Mouse (Mus musculus) kidney, postnatal 10 days (tissue): ENCODE measurements around the gene Rnf167.

Experiments used
- DNase-seq: peaks from one replicate; pipeline ENCODE4 v3.0.0; 2021; ENCODE audit warnings: mixed read lengths

Rnf167 gene

DNA sequence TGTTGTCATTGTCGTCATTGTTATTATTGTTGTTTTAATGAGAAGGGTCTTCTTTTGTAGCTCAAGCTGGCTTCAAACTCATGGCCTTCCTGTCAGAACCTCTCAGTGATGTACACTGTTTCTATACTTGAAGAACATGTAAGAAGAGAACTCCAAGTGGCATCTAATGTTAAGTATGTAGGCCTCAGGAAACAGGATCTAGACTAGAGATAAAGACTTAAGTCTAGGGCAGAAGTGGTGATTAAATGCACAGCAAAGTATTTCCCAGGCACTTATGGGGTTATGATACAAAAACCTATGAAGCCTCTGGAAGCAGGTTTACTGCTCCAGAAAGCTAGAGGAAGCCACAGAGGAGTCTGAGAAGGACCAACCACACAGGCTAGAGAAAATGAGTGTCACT is 8.7 kb upstream of the Rnf167 start:
- no peak for DNase-seq

DNA sequence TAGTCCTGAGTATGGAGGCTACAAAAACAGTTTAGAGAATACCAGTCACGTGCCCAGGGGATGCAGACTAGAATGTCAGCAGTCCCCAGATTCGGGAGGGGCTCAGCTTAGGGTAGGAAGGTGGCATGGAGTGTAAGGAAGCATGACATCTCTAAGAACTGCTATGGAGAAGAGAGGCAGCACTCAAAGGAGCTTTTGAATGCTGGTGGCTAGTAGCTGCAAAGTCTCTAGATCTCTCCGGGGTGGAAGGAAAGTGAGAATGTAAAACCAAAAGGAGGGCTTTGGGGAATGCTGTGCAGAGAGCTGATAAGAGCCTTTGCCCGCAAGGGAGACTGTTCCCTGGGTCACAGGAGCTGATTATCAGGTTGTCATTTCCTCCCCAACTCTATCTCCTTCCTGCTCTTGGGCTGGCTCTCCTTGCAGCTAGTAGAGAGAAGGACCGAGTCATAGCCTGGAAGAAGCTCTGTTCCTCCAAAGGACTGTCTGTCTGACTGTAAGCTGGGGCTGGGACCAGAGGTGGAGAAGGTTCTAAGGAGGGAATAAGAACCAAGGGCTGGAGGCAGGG is 8.2 kb upstream of the Rnf167 start, which contains the start of gene Gp1ba:
Gene Gp1ba, plus strand, starts transcription at position 409 of the 565 bp plus-strand sequence.
- no peak for DNase-seq

DNA sequence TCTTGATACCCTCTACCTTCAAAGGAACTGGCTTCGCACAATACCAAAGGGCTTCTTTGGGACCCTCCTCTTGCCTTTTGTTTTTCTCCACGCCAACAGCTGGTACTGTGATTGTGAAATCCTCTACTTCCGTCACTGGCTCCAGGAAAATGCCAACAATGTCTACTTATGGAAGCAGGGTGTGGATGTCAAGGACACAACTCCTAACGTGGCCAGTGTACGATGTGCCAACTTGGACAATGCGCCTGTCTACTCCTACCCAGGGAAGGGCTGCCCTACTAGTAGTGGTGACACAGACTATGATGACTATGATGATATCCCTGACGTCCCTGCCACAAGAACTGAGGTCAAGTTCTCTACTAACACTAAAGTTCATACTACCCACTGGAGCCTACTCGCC is 7.1 kb upstream of the Rnf167 start:
- no peak for DNase-seq

- no peak for DNase-seq
These were observed 5.8 kb upstream of the Rnf167 start for GRCm38 (mm10) chr11:70641241-70641640.

DNA sequence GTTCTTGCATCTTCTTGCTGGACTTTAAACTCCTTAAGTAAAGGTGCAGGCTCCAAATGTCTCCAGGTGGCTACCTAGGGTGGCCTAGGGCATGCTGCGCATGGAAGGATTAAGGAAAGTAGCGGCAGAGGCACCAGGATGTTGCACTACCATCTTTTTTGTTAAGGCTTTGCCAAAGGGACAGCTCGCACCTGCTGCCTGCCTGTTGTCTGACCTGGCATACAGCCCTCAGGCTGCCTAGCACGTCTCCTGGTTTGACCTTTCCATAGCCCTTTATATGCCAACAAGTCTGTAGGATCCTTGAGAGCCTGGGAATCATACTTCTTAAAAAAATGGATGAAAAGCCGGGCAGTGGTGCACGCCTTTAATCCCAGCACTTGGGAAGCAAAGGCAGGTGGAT is 4.0 kb upstream of the Rnf167 start:
- no peak for DNase-seq

DNA sequence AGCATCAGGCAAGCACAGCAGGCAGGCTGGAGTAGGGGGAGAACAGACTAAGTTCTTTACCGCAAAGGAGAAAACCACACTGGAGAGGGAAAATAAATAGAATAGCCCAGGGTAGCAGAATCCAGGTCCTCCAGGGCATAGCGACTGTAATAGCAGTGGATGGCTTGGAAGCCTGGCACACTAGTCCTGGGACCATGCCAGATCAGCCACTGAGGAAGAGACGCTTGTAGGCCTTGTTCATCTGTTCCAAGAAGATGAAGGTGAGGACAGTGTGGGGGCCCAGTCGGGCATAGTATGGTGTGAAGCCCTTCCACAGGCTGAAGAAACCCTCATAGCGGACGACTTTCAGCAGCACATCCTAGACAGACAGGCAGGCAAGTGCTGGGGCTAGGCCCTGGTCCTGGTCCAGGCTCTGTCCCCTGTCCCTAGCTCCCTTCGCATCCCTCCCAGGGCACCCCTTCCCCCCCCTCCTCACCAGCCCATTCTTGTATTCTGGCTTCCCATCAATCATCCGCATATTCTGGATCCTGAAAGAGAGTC is 2.4 kb upstream of the Rnf167 start:
- DNase-seq, result no peak

- DNase-seq, result no peak
These were observed 1.4 kb upstream of the Rnf167 start for GRCm38 (mm10) chr11:70645461-70646258.

- DNase-seq, result peak; percentile 67
These were observed 828 bp upstream of the Rnf167 start for GRCm38 (mm10) chr11:70646259-70646555.

- DNase-seq, result peak; percentile 65
These were observed 833 bp downstream of the Rnf167 start for GRCm38 (mm10) chr11:70647716-70648420.

DNA sequence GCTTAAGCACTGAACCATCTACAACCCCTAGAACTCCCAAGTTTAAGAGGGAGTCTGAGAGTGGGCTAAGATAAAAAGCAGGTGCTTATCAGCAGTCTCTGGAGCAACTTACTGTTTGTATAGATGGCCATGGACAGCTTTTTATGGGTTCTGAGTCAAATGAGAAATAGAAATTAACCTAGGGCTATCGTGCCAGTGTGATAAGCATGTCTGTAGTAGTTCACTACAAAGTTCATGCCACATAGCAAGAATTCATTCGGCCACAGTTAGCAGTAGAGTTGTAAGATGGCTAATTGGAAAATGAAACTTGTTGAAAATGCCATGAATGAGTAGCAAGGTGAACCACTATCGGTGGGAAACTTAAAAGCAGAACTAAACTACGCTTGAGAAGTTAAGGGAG is 1.5 kb downstream of the Rnf167 start:
- no peak for DNase-seq

DNA sequence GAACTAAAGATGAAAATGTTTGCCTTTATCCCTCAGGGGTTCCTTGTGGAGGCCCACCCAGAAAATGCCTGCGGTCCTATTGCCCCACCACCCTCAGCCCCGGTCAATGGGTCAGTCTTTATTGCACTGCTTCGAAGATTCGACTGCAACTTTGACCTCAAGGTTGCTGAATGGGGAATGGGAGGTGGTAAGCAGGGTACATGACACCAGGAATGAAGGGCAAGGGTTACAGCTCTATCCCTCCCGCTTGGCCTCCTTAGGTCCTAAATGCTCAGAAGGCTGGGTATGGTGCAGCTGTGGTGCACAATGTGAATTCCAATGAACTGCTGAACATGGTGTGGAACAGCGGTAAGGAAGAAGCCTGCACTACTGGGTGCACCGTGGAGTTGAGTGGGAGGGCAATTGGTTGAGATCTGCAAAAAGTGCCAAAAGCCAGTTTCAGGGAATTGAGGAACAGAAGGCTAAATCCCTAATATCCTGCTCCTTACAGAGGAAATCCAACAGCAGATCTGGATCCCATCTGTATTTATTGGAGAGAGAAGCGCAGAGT is 2.2 kb downstream of the Rnf167 start:
- DNase-seq, result no peak

- no peak for DNase-seq
These were observed 3.5 kb downstream of the Rnf167 start for GRCm38 (mm10) chr11:70650322-70651175.

DNA sequence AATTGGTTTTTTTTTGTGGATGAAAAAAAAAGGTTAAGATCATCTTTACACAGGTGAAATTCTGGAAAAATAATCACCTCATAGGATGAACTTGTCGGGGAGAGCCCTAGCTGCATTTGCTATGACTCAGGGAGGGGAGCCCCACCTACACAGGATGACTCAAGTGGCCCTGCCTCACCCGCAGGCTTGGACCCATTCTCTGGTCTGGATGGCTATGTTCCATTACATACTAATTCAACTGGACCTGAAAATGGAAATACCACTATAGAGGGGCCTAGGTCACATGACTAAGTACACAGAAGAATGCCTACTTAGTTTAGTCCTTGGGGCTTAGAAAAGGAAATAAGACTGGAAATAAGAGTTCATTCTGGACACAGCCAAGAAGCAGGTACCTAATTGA is 4.4 kb downstream of the Rnf167 start:
- DNase-seq, result no peak

DNA sequence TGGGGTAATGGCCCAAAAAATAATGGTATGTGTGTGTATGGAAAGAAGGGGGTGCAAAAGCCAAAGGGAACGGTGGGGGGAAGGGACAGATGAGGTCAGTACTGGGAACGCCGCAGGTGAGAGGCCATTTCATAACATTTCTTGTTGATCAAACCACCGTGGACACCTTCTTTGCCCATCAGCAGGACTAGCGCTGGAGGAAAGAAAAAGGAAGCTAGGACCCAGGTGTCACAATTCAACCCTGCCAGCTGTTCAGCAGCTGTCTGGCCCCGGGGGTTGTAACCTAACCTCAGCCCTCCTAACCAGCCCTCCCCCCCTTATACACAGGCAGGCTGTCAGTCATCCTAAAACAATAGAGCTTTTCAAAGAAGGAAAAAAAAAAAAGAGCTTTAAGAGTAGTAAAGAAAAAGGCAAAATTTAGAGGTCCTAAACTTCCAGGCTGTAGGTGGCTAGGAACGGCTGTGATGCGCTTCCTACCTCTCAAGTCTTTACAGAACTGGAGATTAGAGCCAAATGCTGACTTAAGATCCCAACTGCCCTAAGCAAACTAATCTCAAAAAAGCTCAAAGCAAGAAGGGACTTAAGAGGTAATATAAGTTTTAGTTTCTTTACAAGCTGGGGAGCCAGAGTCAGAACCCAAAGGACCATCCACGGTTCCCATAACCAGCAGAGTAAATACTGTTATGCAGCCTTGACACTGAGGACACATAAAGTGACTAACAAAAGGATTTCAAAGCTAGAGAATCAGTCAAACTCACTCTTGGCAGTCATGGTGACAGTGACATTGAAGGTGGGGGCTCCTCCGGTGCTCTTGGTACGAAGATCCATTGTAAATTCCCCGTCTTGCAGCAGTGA is 5.2 kb downstream of the Rnf167 start:
- no peak for DNase-seq

DNA sequence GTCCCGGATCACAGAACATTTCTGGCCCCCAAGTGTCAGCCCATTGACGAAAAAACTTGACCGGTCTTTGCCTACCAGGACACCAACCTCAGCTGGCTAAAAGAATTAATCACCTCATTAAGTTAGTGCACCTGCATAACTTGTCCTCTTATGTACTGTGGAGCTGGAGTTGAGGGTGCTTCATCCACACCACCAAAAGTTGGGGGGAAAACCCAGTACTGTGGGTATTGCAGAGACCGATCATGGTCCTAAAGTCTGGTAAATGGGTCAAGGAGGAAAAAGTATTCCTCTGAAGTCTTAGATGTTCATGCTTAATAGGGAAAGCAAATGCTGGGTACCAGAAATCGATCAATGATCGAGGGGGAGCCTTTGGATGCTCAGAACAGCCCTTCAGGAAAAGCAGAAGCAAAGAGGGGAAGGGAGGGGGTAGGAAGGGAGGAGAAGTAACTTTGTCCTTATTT is 5.9 kb downstream of the Rnf167 start:
- DNase-seq, result no peak

DNA sequence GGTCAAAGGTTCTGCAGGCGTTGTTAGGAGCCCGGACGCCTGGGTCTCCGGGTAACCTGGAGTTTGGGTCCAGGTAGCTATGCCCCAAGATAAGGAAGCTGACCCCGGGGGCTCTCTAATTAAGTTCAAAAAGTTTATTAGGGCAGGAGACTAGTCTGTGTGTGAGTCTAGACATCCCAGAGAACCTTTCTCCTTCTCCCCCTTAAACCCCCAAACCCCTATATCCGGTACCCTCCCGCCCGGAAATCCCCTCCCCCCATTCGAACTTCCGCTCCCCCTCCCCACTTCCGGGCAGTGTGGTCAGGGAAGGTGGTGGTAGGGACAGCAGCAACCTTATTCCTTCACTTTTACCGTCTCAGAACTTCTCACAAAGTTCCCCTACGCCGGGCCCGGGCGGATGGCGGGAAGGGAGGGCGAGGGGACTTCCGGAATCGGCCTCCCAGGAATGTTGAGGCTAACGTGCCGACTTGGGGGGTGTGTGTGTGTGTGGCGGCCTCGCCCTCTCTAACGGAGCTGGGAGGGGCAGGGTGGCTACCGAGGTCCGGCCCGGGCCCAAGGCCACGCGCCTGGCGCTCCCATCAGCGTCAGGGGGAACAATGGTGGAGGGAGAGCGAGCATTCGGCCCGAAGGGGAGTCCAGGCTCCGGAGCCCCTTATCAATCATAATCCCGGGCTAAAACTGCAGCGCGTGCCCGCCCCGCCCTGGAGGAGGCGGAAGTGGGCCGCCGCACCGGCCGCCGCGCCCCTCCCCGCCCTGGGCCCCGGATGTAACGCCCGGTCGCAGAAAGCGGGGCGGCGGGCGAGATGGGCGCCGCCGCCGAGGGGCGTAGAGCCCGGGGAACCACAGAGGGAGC is 6.5 kb downstream of the Rnf167 start:
- peak; percentile 85 for DNase-seq

DNA sequence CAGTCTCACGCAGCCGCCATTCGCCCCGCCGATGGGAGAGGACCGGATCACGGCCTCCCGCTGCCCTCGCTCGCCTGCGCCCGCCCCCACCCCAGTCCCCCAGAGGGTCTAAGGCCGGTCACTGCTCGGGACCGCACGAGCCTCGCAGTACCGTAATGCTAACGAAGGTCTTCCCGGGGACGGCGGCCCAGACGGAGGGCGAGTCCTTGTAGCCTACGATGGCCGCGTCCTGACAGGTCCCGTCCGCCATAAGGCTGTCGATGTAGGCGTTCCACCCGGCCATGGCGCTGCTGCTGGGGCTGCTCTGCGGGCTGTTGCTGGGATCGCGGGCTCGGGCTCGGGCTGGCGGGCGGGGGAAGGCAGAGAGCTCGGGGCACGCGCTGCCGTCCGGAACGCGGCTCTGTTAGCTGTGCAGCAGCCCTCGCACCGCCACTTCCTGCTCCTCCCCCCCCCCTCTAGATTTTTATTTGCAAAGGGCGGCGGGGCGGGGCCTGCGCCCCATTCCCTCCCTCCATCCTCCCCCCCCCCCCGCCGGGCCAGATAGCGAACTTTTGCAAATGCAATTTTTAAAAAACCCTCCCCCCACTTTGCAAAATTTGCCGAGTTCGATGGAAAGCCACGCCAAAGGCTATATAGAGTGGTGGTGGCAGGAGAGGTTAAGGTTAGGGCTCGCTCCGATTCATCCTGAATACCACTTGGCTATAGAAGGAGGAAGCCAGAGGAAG is 7.3 kb downstream of the Rnf167 start, which contains the start of gene Pfn1:
Gene Pfn1, minus strand, starts transcription at position 447 of the 725 bp plus-strand sequence.
- peak; percentile 92 for DNase-seq

DNA sequence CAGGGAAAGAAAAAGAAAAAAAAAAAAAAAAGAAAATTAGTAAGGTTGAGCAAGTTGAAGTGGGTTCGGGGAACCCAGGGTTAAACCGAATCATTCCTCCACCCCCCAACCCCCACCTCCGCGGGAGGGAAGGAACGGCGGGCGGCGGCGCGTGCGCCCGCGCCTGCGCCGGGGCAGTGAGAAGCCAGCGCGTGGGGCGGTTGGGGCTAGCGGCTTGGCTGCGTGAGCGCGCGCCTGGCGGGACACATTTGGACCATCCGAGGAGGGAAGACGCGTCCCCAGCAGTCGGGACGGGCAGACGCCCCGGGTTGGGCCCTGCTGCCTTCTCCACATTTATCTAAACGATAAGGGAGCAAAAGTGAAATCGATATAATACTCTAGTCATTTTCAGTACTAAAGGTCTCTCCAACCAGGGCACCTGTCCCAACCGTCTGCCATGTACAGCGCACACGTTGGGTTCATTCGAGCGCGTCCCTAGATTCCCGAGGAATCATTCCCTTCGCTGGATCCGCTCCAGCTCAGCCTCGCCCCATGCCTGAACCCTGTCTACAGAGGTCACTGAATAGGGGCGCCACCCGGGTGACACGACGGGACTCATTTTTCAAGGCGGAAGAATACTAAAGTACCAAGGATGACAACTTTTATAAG is 8.0 kb downstream of the Rnf167 start:
- peak; percentile 93 for DNase-seq
